Mouse (Mus musculus) spleen, adult 12 weeks (tissue): Measurements from ENCODE around the gene Thap7.

Experiments
- DNase-seq: peaks from one replicate; pipeline ENCODE4 v3.0.0; 2022; ENCODE audit warnings: low spot score

Thap7 gene

DNA sequence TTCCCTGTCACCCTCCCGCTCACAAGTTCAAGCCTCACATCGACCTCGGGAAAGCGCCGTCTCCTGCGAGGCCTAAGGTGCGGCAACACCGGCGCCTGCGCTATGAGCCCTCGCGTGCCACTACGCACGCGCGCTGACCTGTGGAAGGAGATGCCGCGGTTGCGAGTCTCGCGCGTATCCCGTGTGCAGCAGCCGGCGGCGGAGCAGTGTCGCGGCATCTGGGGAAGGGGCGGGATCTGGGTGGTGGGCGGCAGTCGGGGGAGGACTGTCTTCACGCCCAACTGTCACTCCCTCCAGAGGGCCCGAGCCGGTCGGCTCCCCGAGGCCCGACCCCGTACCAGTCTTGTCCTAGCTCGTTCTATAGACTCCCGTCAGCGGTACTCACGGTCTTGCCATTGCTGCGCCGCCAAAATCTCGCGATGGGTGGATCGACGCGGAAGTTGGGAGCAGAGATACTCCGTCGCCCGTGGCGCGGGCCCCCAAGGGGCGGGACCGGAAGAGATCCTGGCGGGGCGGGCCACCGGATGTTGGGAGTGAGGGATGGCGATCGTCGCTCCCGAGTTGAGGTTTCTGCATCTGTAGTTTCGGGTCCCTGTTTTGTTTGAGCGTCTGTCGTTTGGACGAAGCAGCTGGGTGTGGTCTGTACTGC is at the start of gene Thap7:
Gene Thap7, minus strand, starts transcription at position 497 of the 649 bp plus-strand sequence.
- DNase-seq: peak; percentile 94

- DNase-seq: no peak
Measured at GRCm38 (mm10) chr16:17576825-17577215, 45.9 kb upstream of the Thap7 start.

DNA sequence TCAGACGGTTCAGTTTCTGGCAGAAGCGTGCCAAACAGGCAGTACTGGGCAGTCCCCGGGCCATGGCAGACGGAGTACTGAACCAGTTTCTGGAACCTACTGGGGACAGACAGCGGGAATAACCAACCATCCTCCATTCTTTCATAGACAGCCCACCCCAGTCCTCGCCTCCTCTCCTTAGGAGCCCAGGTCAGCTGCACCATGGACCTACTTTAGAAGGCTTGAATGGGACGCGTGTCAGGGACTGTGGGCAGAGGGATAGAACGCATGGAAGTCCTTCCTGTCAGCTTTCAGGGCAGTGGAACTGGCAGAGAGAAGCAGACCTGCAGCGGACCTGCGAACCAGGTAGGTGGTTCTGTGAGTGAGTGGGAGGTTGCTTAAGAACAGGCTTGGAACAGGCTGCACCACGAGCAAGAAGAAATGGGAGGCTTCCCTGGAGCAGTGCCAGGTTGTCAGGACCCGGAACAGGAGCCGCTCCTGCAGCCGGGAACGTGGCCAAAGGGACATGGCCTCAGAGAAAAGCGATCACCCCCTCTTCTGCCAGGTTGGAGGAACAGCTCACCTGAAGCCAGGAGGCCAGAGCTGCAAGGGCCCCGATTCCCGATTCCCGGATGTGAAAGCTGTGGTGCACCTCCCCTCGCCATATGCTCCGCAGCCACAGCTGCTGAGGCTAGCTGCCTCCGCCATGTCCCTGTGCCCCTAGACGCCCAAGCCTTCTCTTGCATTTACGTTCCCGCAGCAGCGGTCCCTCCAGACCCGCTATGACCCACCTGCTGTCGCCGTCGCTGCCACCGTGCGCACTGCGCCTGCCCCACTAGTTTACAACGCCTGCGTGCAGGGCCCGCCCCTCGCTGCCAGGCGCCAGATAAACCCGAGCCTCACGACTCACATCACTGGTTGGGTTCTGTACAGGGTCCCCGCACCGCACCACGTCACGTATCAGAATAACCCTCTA is 45.2 kb upstream of the Thap7 start:
- DNase-seq: no peak

DNA sequence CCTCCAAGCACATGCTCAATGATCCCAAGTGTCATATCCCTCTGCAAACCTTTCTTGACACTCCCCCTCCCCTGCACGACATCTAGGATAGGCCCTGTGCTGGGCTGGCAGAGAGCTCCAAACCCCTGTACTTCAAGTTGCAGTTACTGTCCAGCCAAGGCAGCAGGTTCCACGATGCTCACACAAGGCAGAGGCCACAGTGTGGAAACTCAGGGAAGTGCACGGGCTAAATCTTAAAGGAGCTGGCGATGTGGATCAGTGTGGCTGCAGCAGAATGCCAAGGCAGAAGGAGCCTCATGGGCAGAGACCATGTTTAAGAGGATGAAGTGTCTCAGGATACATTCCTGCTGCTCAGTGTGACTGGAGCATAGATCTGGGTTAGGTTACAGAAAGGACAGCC is 35.2 kb upstream of the Thap7 start:
- no peak for DNase-seq

DNA sequence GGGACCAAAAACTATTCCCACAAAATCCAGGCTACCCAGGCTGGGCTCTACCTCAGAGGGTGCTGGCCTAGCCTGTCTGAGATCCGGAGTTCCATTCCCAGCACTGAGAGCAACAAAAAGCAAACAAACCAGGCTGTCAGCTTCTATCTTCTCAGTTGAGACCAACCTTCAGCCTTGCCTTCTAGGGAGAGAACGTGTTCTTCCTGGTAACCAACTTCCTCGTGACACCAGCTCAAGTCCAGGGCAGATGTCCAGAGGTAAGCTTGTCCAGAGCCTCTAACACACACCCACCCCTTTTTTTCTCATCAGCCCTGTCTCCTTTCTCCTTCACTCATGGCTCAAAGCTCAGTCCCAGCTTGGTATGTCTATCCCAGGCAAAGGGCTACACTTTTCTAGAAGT is 33.8 kb upstream of the Thap7 start:
- DNase-seq: no peak

DNA sequence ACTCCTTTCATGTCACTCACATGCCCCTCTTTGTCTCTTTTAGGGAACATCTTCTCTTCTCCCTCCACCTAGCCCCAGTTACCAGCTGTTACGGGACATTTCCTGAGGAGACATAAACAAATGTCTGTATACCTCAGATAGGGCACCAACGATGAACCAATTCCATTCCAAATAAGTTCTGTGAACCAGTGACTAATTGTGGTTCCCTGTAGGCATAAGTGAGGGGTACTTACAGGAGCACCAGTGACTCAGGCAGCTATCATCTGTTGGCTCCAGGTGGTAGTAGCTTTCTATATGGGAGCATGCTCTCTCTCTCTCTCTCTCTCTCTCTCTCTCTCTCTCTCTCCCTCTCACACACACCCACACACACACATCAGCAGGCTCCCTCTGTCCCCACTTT is 33.3 kb upstream of the Thap7 start:
- no peak for DNase-seq

- DNase-seq: no peak
Measured at GRCm38 (mm10) chr16:17563580-17563979, 32.6 kb upstream of the Thap7 start.

DNA sequence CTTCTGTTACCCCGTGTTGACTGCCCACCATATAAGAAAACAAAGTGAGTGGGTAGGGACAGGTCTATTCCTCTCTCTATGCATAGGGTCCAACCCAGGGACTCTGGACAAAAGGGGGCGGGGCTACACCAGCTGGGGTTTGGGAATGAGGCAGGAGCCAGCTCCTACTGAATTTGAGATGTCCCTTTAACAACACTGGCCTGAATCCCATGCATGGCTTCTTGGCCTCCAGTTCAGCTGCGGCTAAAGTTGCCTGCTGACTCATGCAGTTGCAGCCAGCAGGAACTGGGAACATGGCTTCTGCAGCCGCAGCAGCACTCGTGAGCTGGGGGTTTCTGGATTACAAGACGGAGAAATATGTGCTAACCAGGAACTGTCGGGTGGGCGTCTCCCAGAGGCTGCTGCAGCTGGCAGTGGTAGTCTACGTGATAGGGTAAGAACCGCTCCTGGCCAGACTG is 30.8 kb upstream of the Thap7 start, which contains the start of gene P2rx6:
Gene P2rx6, plus strand, starts transcription at position 135 of the 458 bp plus-strand sequence.
- no peak for DNase-seq

DNA sequence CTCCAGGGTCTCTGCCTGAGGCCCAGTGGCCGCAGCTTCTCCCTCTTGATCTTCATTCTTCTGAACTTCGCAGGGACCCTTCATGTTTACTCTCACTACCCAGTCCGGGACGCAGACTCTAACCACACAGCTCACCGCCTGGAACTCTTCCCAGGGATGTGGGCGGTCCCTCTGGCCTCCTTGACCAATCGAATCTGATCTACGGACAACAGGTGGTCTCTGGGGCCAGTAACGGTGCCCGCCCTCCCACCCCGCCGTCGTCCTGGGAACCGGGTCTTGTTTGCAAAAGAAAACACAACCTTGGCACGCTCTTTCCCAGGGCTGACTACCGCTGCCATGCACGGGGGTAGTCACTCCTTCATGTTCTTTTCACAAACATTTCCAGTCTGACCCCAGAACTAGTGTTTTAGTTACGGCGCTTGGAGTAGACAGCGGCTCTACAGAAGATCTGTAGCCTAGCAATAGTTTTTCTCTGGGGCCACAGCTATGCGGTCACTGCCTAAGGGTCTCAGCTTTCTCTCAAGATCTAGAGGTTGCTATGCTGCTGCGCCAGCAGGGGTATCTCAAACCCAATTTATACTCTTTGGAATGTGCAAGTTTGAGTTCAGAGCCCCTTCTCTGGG is 30.3 kb upstream of the Thap7 start, which contains the start of gene Lrrc74b:
Gene Lrrc74b, minus strand, starts transcription at position 120 of the 623 bp plus-strand sequence.
- DNase-seq: no peak

DNA sequence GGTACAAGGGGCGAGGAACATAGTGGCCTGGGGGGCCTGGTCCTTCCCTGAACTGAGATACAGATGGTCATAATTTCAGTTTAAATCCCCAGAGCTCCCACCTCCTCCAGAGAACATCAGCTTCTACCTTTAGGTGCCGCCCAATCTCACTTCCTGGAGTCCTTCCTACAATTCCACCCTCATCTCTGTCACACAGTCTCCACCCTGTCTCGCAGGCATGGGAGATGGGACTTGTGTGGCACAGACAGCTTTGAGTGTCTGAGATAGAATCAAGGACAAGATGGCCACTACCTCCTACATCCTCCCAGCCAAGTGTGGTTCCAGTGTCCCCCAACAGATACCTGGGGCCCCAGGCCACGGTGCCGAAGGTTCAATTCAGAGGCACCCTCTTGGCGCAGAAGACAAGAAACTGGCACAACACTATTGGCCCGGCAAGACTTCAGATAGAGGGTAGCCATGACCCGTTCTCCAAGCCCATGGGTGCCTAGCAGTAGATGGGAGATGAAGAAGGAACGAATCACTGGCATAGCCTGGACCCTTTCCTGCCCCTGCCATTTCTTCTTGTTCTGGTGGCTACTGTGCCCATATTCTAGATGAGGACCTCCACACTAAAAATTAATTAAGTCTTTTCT is 28.6 kb upstream of the Thap7 start:
- no peak for DNase-seq

- no peak for DNase-seq
Measured at GRCm38 (mm10) chr16:17558811-17559210, 27.9 kb upstream of the Thap7 start.

GRCm38 (mm10) chr16:17557947-17558480 is 27.1 kb upstream of the Thap7 start:
- DNase-seq: peak; percentile 62

GRCm38 (mm10) chr16:17556907-17557306 is 26.0 kb upstream of the Thap7 start:
- no peak for DNase-seq

DNA sequence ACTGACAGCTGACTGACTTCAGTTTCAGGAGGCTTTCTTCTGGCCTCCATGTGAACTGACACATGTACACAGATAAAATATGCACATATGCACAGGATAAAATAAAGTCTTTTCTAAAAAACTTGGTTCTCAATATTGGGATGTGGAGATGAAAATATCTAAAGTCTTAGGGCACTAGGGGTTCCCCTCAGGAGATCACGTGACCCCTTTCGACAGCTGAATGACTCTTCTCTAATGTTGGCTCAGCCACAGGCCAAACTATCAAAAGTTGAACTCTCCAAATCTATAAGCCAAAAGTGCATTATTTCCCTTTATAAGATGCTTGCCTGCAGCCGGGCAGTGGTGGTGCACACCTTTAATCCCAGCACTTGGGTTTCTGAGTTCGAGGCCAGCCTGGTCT is 25.2 kb upstream of the Thap7 start:
- no peak for DNase-seq

DNA sequence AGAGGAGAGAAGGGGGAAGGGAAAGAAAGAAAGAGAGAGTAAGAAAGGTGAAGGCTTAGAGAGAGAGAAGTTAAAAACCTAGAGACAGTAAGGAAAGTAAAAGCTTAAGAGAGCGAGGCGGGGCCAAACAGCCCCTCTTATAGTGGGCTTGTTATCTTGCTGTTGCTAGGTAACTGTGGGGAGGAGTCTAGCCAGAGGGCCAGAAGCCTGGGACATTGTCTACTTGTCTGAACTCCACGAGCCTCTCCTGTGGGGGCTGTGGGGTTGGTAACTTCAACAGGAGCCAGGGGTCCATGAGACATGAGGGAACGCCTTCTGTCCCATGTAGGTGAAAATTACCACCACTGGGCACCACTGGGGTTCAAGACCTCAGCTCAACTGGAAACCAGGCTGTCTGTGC is 23.8 kb upstream of the Thap7 start:
- peak; percentile 12 for DNase-seq

- DNase-seq: peak; percentile 63
Measured at GRCm38 (mm10) chr16:17553910-17554685, 23.2 kb upstream of the Thap7 start.

GRCm38 (mm10) chr16:17552837-17553236 is 21.9 kb upstream of the Thap7 start:
- DNase-seq: no peak

DNA sequence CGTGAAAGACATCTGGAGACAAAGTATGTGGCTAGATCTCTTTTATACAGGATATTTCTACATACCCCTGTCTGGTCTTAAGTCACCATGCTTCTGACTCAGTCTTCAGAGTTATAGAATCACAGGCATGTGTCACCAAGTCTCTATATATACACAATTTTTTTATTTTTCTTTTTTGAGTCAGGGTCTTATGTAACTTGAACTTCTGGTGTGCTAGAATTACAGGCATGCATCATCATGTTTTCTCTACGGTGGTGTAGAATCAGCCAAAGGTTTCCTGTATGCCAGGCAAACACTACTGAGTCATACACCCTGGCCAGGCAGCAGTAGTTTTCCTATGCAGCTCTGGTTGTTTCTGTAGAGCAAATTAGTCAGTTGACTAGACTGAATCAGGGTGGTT is 11.7 kb upstream of the Thap7 start:
- no peak for DNase-seq

DNA sequence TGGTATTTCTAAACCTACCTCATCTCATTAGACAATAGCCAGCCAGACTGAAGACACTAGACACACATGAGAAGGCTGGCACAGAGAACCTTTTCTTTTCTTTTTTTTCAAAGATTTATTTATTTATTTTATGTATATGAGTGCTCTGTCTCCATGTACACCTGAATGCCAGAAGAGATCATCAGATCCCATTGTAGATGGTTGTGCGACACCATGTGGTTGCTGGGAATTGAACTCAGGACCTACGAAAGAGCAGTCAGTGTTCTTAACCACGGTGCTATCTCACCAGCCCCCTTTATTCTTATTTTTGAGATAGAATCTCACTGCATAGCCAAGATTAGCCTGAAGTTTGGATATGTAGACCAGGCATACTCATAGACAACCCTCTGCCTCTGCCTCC is 5.6 kb upstream of the Thap7 start:
- no peak for DNase-seq

DNA sequence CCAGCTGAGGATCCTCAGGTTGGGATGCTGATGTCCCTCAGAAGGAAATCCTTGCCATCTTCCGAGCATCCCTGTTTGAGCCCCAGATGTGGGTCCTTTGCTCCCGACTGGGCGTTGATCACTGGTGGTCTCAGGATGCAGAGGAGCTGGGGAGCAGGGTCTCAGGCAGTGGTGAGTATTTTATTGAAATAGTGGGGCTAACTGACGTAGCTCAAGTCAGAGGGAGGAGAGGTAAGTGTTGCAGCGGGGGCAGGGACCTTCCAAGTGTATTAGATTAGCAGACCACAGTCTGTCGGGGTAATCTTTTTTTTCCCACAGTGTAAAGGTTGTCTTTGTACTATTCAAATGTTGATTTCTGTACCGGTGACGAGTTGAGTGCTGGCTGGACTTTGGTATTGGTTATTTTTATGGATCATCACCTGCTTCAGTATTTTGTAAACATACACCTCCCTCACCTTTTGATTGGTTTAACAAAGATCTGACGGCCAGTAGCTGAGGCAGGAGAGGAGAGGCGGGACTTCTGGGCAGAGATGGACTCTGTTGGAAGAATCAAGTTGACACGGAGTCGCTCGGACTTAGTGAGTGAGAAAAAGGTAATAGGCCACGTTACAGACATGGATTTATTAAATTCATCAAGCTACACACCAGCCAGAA is 1.9 kb upstream of the Thap7 start:
- DNase-seq: no peak

GRCm38 (mm10) chr16:17532271-17532670 is 1.3 kb upstream of the Thap7 start:
- no peak for DNase-seq
